Mouse (Mus musculus): Measurements from ENCODE around the gene Chga.

DNA sequence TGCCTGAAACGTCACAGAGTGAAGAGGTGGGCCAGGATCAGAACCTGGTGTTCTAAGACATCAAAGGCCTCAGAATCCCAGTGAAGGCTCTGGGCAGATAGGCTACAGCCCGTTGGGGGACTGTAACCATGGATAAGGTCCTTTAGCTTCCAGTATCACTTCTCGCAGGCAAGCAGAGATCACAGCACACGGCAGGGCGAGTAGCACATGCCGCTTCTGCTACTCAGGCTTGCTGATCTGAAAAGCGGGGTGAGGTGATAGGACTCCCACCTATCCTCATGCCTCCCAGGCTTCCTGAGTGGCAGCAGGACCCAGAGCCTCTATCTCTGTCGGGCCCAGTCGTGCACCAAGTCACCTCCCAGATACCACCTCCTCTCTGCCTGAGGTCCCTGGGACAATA, 16.9 kb downstream of the Chga start:
- TF ChIP-seq POLR2A (IDR thresholded peaks at IDR 0.05; ENCODE audit: borderline replicate concordance, extremely low read depth, low read depth, low read length) (no peak), CTCF (IDR thresholded peaks at IDR 0.05; ENCODE audit: insufficient read depth, low read length) (no peak)

Data from lung, adult 2 months (tissue).